ENCODE assay signal across 8 mouse cellular contexts in genomic region chr1:43444531-43444930, GRCm38 (mm10). TPM values are rescaled to one million over a fixed set of nuclear protein-coding genes. Genes with fewer than 3 reads are reported as not detected.
A peak's percentile ranks its signal among the peaks of the same experiment; 100 is the strongest.
DNase-seq lines count a peak whose midpoint lies in the region; ATAC-seq and TF ChIP-seq lines count a peak whose summit lies in the region.

TSS of gene Nck2 (plus strand) at chr1:43444579.

- peak; percentile 11; the same call in 1 of the 2 replicates for ATAC-seq in embryonic facial prominence, embryonic 14.5 days (ENCODE audit: low read depth)
- ATAC-seq in heart, postnatal 0 days (ENCODE audit: insufficient read depth, low read depth): no peak
- no peak for ATAC-seq in midbrain, embryonic 12.5 days (ENCODE audit: low FRiP score, low read depth)

- TF ChIP-seq EP300 in heart, postnatal 0 days (IDR thresholded peaks at IDR 0.05; ENCODE audit: low read depth): no peak

- H3K9me3 ChIP-seq in embryonic facial prominence, embryonic 14.5 days (ENCODE audit: control insufficient read depth, low read length): no peaks in the 10 kb centered on the region
- H3K9me3 ChIP-seq in heart, postnatal 0 days (replicated peaks; ENCODE audit: control insufficient read depth, low read length): no peaks in the 10 kb centered on the region
- H3K9me3 ChIP-seq in midbrain, embryonic 12.5 days: no peaks in the 10 kb centered on the region

- peak; percentile 64 for DNase-seq in liver, adult 2 months (ENCODE audit: extremely low read depth, low read depth, low spot score)
- no peak for DNase-seq in liver
- DNase-seq in embryonic facial prominence, embryonic 14.5 days (ENCODE audit: low spot score): peak; percentile 60
- no peak for DNase-seq in heart, postnatal 0 days (ENCODE audit: low spot score)
- no peak for DNase-seq in left cerebral cortex, postnatal 25 days (ENCODE audit: low spot score in 2 of 2)
- DNase-seq in thymus, postnatal 25 days: no peak
- no peak for DNase-seq in right cerebral cortex, postnatal 14 days

- H3K27me3 ChIP-seq in liver, adult 2 months (ENCODE audit: control insufficient read depth, insufficient read depth, low read length): no peaks in the 10 kb centered on the region
- H3K27me3 ChIP-seq in embryonic facial prominence, embryonic 14.5 days (replicated peaks; ENCODE audit: control insufficient read depth, insufficient read depth, low read length): no peaks in the 10 kb centered on the region
- H3K27me3 ChIP-seq in heart, postnatal 0 days (ENCODE audit: control insufficient read depth, insufficient read depth, low read length): no peaks in the 10 kb centered on the region
- no peaks in the 10 kb centered on the region; the same call in 1 of the 2 replicates for H3K27me3 ChIP-seq in midbrain, embryonic 12.5 days

- TF ChIP-seq POLR2A in liver, adult 2 months (IDR thresholded peaks at IDR 0.05; ENCODE audit: extremely low read depth, insufficient read depth, low read length): no peak

- no peaks in the 10 kb centered on the region for H3K79me2 ChIP-seq in liver, adult 2 months (ENCODE audit: control insufficient read depth, insufficient read depth, low read length)

- WGBS in liver, adult 2 months: 14% methylated on average over 9 of the region's 9 CpGs
- 17% methylated on average over 9 of the region's 9 CpGs for WGBS in embryonic facial prominence, embryonic 14.5 days
- WGBS in heart, postnatal 0 days: 24% methylated on average over 9 of the region's 9 CpGs
- WGBS in midbrain, embryonic 12.5 days: 25% methylated on average over 9 of the region's 9 CpGs

- peak within 1 kb of the TSS; percentile 63 for H3K27ac ChIP-seq in liver, adult 2 months (replicated peaks; ENCODE audit: insufficient read depth, low read depth, low read length)
- H3K27ac ChIP-seq in embryonic facial prominence, embryonic 14.5 days (replicated peaks; ENCODE audit: low read depth, low read length): peak within 1 kb of the TSS; percentile 95
- peak within 1 kb of the TSS; percentile 95 for H3K27ac ChIP-seq in heart, postnatal 0 days (ENCODE audit: low read depth)
- H3K27ac ChIP-seq in midbrain, embryonic 12.5 days (replicated peaks): peak within 1 kb of the TSS; percentile 86

- H3K4me2 ChIP-seq in embryonic facial prominence, embryonic 14.5 days (ENCODE audit: low read depth, low read length): peak within 1 kb of the TSS; percentile 91
- H3K4me2 ChIP-seq in heart, postnatal 0 days (ENCODE audit: low read depth, low read length): peak within 1 kb of the TSS; percentile 96
- peak within 1 kb of the TSS; percentile 90 for H3K4me2 ChIP-seq in midbrain, embryonic 12.5 days (replicated peaks)

- peaks cover 4% of the 10 kb centered on the region; the same call in 1 of the 2 replicates for H3K4me1 ChIP-seq in liver, adult 2 months (ENCODE audit: control insufficient read depth, insufficient read depth, low read length)
- peaks cover 18% of the 10 kb centered on the region for H3K4me1 ChIP-seq in embryonic facial prominence, embryonic 14.5 days (ENCODE audit: control insufficient read depth, insufficient read depth, low read length)
- H3K4me1 ChIP-seq in heart, postnatal 0 days (ENCODE audit: control insufficient read depth, insufficient read depth): peaks cover 26% of the 10 kb centered on the region; the same call in 1 of the 2 replicates
- H3K4me1 ChIP-seq in midbrain, embryonic 12.5 days: peaks cover 25% of the 10 kb centered on the region

- intact Hi-C loops in left cerebral cortex, postnatal 25 days (cut with DNase I): loop anchor here (10.0 kb wide), 1 partner anchor 290 kb away; the partner anchor contains the start of gene 1500015O10Rik

- peak within 1 kb of the TSS; percentile 83 for H3K4me3 ChIP-seq in liver, adult 2 months (ENCODE audit: insufficient read depth, low read depth, low read length)
- H3K4me3 ChIP-seq in embryonic facial prominence, embryonic 14.5 days (ENCODE audit: low read depth, low read length): peak within 1 kb of the TSS; percentile 98
- H3K4me3 ChIP-seq in heart, postnatal 0 days (ENCODE audit: low read depth, low read length): peak within 1 kb of the TSS; percentile 99
- H3K4me3 ChIP-seq in midbrain, embryonic 12.5 days: peak within 1 kb of the TSS; percentile 92

- H3K9ac ChIP-seq in liver, adult 2 months (ENCODE audit: low read depth, low read length): peak within 1 kb of the TSS; percentile 66
- peak within 1 kb of the TSS; percentile 96 for H3K9ac ChIP-seq in embryonic facial prominence, embryonic 14.5 days (ENCODE audit: low read depth, low read length)
- H3K9ac ChIP-seq in heart, postnatal 0 days (replicated peaks; ENCODE audit: low read depth, low read length): peak within 1 kb of the TSS; percentile 95
- H3K9ac ChIP-seq in midbrain, embryonic 12.5 days (replicated peaks): peak within 1 kb of the TSS; percentile 97

- H3K36me3 ChIP-seq in liver, adult 2 months (ENCODE audit: control insufficient read depth, insufficient read depth, low read length): no peaks in the 10 kb centered on the region
- no peaks in the 10 kb centered on the region for H3K36me3 ChIP-seq in embryonic facial prominence, embryonic 14.5 days (ENCODE audit: control insufficient read depth, insufficient read depth, low read length)
- H3K36me3 ChIP-seq in heart, postnatal 0 days (replicated peaks; ENCODE audit: control insufficient read depth, insufficient read depth, low read length): no peaks in the 10 kb centered on the region
- no peaks in the 10 kb centered on the region for H3K36me3 ChIP-seq in midbrain, embryonic 12.5 days

- TF ChIP-seq CTCF in liver, adult 2 months (IDR thresholded peaks at IDR 0.05; ENCODE audit: low read depth, low read length): no peak
- no peak for TF ChIP-seq CTCF in heart, postnatal 0 days (IDR thresholded peaks at IDR 0.05; ENCODE audit: low read depth)

RNA-seq across cellular contexts. Expression of gene Nck2, which starts in this region (rescaled TPM):
- total RNA-seq in liver, adult 2 months (2014; rRNA removed): 3.0 and 5.6 TPM in 2 replicates
- polyA plus RNA-seq in liver, adult 2 months (2012; rRNA removed): 2.5 TPM in 2 replicates
- 37.3 and 40.9 TPM in 2 replicates for polyA plus RNA-seq in embryonic facial prominence, embryonic 14.5 days (2014; fragmentation: Nextera tagmentation; extraction: Ambion mirVana)
- total RNA-seq in heart, postnatal 0 days (2014; rRNA removed; ENCODE audit: low replicate concordance): 47.8 and 49.7 TPM in 2 replicates
- 17.6 and 17.7 TPM in 2 replicates for polyA plus RNA-seq in heart, postnatal 0 days (2015; fragmentation: Nextera tagmentation; extraction: Ambion mirVana)
- 10 to 100 TPM; 34.1 to 39.3 TPM for total RNA-seq in left cerebral cortex, postnatal 25 days (2021)
- 41.8 and 44.1 TPM in 2 replicates for polyA plus RNA-seq in midbrain, embryonic 12.5 days (2016; fragmentation: Nextera tagmentation; extraction: Ambion mirVana)

Comparison
In these comparisons a context has a peak if more than half of its experiments do, and no peak if none do; other contexts are left out.
1. DNase-seq: peak in liver, adult 2 months (single experiment) and embryonic facial prominence, embryonic 14.5 days (single experiment); none in liver (single experiment), heart, postnatal 0 days (single experiment), left cerebral cortex, postnatal 25 days (0 of 2), thymus, postnatal 25 days (single experiment) and right cerebral cortex, postnatal 14 days (single experiment).
2. Peak in every context shown above with its lines, with median percentiles within 50 percentile points of each other: H3K27ac ChIP-seq, H3K4me3 ChIP-seq, H3K9ac ChIP-seq and H3K4me2 ChIP-seq.